Mouse (Mus musculus) gastrocnemius, postnatal 4 days (tissue): ENCODE data around the gene Fcho1. TPM values are rescaled to one million over a fixed set of nuclear protein-coding genes. Genes with fewer than 3 reads are reported as not detected.

Experiments used
- DNase-seq, 2 experiments: peaks; one replicate each; pipeline ENCODE4 v3.0.0; 2021 to 2022; ENCODE audit warnings: low spot score in 2 of 2, mixed read lengths in 2 of 2
- total RNA-seq, 2 experiments: library from RNA; stranded (reverse); gene quantifications; 2 replicates each; pipeline ENCODE4 v1.2.3; 2021

The Fcho1 gene
- total RNA-seq, 2 experiments from 2014 or later, result 0.61 to 1.5 TPM

DNA sequence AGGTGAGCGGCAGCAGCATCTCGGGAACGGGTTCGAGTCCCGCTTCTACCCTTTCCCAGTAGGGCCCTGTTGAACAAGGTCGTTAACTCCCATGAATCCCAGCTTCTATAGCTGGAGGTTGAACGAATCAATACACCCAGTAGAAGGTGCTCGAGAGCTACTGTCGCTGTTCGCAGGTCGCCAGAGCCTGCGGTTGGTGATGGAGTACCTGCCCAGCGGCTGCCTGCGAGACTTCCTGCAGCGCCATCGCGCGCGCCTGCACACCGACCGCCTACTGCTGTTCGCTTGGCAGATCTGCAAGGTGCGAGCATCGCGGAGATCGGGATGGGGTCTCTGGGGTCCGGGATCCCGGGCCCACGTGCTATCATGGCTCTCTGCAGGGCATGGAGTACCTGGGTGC is 39.9 kb downstream of the Fcho1 start:
- no peak for DNase-seq

DNA sequence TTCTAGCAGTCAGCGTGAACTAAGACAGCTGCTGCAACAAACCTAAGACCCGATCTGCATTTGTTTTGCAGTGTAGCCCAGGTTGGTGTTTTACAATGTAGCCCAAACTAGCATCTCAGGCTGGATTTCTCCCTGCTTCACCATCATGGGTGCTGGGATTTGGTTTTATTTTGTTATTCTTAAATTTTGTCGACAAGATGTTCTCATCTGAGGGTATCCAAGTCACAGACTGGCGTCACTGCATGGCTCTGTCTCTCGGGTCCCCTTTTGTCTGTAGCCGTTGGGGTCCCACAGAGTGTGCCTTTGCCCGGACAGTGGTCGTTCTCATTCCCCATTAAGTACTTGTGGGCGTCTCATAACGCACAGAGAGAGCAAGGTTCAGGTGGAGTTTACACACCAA is 40.8 kb downstream of the Fcho1 start:
- no peak for DNase-seq

DNA sequence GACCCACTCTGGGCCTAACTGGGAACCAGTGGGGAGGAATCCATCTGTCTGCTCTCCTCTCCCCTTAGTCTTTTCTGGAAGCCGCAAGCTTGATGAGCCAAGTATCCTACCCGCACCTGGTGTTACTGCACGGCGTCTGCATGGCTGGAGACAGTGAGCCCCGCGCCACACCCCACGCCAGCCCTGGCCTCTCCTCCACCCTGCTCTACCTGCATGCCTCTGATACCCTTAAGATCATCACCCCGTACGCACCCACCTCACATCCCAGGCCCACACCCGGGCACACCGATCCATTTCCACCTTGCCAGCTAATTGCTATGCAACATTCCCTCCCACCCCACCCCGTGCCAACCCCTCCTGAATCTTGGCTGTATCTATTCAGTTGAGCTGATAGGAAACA is 42.7 kb downstream of the Fcho1 start:
- no peak for DNase-seq

DNA sequence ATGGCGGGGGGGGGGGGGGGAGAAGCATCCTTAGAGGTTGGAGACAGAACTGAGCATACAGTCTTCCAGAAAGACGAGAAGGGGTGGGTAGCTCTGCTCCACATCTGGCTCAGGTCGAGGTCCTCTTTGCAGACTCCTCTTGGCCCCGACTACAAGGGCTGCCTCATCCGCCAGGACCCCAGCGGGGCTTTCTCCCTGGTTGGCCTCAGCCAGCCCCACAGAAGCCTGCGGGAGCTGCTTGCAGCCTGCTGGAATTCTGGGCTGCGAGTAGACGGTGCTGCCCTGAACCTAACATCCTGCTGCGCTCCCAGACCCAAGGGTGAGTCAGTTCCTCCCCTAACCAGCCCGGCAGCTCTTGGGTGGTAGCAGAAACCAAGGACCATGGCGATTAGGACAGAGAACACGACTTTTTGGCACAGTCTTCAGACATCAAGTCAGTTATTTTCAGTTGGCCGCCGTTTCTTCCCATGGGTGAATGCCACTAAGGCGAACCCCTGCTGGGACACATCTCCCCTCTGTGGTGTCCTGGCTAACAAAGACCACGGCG is 44.1 kb downstream of the Fcho1 start:
- no peak for DNase-seq

DNA sequence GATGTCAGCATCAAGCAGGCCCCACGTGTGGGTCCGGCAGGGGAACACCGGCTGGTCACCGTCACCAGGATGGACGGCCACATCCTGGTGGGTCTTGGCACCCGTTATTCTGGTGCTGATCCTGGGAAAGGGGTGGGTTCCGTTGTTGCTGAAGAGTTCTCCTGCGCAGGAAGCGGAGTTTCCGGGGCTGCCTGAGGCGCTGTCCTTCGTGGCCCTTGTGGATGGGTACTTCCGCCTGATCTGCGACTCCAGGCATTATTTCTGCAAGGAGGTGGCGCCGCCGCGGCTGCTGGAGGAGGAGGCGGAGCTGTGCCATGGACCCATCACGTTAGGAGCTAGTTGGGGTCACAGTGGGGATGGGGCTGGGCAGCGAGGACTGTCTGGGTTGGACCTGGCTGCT is 45.0 kb downstream of the Fcho1 start:
- no peak for DNase-seq

DNA sequence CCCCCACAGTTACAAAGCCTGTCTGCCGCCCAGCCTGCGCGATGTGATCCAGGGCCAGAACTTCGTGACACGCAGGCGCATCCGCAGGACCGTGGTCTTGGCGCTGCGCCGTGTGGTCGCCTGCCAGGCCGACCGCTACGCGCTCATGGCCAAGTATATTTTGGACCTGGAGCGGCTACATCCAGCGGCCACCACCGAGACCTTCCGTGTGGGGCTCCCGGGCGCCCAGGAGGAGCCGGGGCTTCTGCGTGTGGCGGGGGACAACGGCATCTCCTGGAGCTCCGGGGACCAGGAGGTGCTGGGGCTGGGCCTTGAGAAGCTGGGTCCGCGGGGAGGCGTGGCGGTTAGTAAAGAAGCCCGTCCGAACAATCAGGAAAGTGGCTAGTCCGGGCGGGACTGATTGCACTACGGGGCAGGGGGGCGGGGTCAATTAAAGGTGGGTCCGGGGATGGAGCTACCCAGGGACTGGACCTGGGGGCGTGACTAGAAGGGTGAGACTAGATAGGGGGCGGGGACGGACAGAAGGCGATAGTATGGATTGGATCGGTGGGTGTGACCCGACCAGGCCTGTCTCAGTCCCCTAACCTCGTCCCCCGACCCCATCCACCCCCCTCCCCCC is 45.9 kb downstream of the Fcho1 start:
- no peak for DNase-seq

DNA sequence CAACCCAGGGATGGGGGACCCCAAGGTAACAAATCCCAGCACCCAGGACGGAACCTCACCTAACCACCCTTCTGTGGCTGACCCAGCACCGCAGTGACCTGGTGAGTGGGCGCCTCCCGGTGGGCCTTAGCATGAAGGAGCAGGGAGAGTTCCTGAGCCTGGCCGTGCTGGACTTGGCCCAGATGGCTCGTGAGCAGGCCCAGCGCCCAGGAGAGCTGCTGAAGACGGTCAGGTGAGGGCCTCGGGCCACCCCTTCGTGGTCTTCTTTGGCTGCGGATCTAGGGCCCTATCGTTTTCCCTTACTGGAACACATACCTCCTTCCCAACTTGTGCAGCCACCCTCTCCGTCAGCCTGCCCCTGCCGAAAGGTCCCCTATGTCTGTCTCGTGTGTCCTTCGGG is 46.4 kb downstream of the Fcho1 start:
- no peak for DNase-seq

DNA sequence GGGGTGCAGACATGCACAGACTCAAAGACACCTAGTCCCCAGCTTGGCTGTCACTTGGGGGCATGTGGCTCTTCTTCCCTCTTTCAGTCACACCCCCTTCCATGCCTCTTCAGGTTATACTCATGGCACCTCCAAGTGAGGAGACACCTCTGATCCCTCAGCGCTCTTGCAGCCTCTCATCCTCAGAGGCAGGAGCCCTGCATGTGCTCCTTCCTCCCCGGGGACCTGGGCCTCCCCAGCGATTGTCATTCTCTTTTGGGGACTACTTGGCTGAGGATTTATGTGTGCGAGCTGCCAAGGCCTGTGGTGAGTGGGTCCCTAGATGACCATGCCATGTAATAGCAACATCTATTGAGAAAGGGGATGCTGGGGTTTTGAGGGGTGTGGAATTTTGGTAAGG is 47.3 kb downstream of the Fcho1 start:
- no peak for DNase-seq

DNA sequence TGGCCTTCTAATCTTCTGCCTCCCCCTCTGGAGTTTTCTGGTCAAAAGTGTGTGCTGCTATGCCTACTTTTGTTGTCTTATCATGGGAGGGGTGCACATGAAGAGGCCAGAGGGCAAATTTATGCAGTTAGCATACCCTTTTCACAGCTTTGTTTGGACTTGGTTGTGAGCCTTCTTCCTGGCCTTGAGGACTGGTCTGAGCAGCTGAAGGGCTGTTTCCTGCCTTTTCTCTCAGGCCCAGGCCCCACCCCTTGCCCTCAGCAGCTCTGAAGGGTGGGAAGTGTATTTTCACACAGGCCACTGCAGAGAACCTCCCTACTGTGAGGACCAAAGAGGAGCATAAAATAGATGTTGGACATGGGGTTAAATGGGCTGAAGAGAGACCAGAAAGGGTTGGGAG is 48.0 kb downstream of the Fcho1 start:
- DNase-seq, result no peak

DNA sequence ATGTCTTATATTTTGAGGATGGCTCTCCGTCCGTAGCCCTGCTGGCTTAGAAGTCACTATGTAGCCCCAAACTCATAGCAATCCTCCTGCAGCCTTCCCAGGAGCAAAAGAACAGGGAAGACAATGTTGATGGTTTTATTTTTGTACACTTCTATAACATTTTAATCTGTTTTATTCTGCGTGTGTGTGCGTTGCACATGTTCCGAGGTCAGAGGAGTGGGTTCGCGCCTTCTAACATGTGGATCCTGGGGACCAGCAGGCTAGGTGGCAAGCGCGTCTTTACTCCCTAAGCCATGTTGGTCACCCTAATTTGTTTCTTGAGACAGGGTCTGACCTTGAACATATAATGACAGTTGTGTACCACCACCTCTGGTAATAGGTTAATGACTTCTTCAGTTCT is 48.7 kb downstream of the Fcho1 start:
- no peak for DNase-seq

DNA sequence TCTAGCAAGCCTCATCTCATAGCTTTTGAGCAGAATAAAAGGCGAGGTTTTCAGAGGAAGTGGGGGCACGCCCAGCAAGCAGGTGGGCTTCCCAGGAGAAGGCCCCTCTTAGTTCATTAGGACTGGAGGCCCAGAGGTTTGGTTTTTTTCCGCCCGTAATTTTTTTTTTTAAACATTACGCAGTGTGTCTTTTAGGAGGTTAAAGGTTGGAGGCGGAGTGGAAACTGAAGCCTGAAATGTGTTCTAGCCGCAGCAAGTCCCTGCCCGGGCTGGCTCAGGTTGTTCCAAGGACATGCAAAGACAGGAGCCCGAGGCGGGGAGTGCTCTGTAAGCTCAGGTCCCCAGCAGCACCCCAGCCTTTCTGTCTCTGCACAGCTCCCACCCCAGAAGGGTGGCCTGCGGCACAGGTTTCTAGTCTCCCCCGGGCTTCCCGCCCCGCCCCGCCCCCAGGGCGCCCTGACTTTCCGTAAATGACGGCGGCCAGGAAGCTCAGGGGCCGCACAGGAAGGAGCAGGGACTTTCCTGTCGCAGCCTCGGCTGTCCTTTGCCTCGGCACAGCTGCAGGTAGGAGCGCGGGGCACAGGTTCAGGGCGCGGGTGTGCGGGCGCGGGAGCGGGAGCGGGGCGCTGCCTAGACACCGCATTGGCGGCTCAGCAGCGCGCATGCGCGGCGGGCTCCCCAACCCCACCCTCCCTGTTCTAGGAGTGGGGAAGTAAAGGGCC is 49.3 kb downstream of the Fcho1 start, which contains the start of gene Jak3:
Jak3 (plus strand) TSS at position 277 of the 722 bp plus-strand sequence.
- DNase-seq, result peak in 1 of 2 experiments; percentile 26

DNA sequence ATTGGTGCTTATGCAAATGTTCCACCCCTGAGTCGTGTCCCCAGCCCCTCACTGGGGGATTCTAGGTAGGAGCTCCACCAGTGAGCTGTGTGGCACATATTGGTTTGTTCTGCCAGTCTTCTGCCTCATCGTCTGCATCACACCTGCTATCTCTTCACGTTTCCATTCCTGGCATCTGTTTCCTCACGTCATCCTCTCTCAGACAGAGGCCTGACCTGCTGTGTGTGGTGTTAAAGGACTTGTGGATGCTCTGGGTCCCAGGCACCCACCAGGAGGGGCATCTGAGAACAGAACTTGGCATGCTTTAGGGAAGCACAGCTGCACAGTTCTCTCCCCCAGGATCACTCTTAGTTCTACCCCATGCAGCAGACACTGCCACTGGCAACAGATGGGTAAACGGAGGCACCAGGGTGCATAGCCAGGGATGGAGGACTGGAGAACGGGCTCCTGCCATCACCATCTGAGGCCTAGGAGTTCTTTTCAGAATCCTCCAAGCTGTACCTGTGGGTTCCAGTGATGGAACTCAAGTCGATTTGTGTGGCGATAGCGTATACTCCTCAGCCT is 50.0 kb downstream of the Fcho1 start:
- DNase-seq, result no peak

DNA sequence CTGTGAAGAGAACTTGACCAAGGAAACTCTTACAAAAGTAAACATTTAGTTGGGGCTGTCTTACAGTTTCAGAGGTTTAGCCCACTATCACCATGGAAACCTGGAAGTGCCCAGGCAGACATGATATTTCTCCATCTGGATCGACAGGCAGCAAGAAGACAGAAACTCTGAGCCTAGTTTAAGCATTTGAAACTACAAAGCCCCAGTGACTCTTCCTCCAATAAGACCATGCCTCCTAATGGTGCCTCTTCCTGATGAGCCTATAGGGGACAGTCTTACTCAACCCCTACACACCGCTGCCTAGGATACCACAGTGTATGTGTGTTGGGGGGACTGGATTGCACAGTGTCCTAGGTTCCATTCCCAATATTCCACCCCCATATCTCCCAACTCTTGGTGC is 51.4 kb downstream of the Fcho1 start:
- no peak for DNase-seq

DNA sequence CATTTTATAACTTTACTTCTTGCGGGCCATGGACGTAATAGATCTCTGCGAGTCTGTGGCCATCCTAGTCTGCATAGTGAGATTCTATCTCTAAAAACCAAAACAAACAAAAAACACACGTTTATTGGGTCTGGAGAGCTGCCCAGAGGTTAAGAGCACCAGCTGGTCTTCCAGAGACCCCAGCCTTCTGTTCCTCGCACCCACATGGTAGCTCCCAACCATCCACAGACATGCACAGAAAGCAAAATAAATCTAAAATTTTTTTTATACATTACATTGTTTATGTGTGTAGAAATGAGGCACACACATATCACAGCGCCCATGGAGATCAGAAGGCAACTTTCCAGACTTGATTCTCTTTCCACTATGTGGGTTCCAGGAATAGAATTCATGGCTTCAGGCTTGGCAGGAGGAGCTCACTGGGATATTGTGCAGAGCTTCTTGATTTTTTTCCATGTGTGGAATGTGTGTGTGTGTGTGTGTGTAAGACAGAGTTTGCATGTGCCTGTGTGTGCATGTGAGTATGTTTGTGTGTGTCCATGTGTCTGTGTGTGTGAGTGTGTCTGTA is 53.3 kb downstream of the Fcho1 start:
- no peak for DNase-seq

DNA sequence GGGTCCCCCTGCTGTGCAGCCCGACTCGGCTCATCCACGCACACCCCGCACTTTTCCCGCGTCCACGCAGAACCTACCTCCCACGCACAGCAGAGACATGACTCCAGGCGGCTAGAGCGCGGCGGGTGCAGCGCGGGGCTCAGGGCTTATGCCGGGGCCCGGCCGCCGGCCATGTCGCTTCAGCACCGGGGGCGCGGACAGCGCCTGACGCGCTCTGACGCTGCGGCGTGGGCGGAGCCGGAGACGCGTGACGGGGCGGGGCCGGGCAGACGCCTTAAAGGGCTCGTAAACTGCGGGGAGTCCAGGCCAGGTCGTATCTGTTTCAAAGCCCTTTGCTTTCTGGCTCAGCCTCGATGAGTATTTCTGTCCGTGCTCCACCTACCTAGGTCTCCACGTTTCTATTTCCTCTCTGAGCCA is 54.0 kb downstream of the Fcho1 start, which contains the start of gene Unc13a:
Unc13a (minus strand) TSS at position 209 of the 417 bp plus-strand sequence.
- DNase-seq, result peak; percentile 91

DNA sequence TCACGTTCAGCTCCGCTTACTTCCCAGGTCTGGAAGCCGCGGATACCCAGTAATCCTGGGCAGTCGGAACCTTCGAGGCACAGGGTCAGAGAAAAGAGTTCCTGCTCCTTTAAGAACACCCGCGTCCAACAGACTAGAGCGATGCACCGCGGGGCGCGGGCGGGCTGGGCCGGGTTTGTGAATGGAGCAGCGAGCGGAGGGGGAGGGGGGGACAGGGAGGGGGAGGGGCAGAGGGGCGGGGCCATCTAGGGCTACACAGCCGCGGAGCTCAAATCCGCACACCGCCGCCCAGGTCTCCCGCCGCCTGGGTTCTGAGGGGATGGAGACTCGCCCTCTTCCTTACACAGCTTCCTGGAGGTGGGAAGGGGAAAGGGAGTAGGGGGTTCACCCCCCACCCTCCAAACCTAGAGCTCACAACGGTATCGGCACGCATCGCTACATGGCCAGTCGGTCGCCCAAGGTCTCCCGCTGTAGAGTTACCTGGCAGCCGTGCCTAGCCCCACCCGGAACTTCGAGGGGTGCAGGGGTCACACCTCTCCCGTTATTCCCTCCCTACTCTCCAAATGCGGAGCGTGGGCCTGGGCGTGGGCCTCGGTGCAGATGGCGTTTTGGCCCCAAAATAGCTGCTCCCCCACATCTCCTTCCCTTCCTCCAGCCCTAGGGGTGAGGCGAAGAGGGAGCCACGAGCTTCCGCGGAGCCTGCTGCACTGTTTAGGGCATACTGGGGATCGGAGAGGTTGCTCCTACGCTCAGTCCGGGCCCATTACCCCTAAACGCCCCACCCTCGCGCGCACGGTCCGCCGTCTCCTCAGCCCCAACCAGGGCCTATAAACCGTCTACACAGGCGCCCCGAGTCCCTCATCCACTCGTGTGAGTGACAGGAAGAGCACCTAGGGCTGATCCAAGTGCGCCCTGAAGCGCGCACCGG is 54.6 kb downstream of the Fcho1 start:
- no peak for DNase-seq

DNA sequence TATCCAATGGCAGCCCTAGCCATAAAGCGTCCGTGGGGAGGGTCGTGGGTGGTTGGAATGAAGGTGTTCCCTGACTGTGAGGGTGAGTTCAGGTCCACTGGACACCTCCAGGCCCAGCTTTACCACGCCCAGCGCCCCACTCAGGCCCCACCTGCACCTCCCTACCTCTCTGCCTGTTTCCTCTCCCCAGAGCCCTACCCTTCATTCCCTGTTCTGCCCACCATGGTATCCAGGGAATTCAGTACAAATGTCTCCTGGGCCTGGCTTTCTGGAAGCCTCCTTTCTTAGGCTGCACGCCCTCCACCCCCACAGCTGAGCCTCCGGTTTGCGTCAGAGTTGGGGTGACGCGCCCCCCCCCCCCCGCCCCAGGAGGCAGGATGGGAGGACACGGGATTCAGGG is 55.3 kb downstream of the Fcho1 start:
- DNase-seq, result no peak

DNA sequence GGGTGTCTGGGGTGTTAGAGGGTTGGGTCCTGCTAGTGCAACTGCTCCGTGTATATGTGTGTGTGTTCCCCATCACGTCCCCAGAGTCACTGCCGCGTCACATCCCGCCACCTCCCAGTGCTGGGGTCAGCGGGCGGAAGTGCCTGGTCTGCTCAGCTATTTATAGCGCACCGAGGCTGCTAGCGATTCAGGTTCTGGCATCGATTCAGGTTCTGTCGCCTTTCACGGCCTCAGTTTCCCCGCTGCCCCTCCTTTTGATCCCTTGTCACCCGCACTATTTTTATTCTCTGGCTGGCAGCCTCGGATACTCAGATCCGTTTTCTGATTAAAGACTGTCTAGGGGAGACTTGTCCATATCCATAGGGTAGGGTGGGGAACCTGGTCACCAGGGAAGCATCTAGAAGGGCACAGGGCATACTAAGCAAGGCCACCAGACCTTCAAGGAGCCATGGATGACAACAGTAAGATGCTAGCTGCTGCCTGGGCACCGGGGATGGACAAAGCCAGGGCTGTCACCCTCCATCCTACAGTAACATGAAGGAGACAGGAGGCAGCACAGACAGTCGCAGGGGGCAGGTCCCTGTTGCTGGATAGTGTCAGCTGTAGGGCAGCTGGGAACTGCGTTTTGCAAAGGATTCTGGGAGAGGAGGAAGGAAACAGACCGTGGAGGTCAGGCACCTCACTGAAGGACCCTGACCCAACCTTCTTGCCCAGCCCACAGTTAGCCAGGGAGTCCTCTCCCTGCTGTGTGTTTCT is 57.1 kb downstream of the Fcho1 start:
- DNase-seq, result no peak

DNA sequence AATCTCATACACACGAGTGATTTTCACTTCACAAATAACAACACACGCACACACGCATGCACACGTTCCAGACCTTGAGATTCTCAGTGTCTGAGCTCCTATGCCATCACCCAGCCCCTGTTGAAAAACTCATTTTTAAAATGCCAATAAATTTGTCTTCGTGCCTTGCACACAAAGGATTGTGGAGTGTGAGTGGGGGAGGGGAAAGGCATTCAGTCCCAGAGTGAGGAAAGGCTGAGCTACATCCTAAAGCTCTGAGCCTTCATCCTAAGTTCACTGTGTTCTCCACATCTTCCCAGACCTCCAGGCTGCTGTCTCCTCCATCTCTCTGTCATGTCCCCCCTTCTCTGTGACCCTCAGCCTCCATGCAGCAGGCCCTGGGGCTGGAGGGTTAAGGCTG is 58.3 kb downstream of the Fcho1 start:
- DNase-seq, result no peak

DNA sequence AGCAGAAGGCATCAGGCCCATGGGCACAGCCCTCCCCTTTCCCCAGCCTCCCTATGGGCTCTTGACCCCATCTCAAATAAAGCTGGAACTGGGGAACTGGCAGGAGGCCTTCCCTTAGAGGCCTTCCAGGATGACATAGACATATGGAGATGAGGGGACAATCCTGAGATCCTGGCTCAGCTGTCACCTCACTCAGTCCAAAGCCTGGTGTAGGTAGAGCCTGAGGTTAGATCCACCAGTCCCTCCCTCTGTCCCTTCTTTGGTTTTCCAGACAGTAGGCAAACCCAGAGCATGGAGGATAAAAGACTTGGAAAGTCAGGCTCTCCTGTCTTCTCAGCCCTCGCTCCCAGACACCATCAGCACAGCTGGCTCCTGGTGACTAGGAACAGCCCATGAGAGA is 58.7 kb downstream of the Fcho1 start:
- DNase-seq, result no peak
